Mouse (Mus musculus) lung, embryonic 14.5 days (tissue): ENCODE results near the gene Fam25c. TPM values are rescaled to one million over a fixed set of nuclear protein-coding genes. Genes with fewer than 3 reads are reported as not detected.
"Not testable (repeated sequence)": the region's sequence is repeated elsewhere in the genome, so short reads cannot be mapped to it uniquely, and the experiment has no call there.

ENCODE experiments used
- ATAC-seq: fragments of 200-750 bp; cut with Nextera tagmentation; 2 replicates; pipeline ENCODE4 v1.8.0; 2017; ENCODE audit warnings: mild to moderate bottlenecking, moderate TSS enrichment, moderate library complexity; ENCODE audit not compliant: insufficient read depth
- DNase-seq: peaks from one replicate; pipeline ENCODE4 v3.0.0-alpha.2; 2015
- H3K27ac ChIP-seq: fragments of 300-500 bp; sonication (generic); 2 replicates; pipeline ENCODE4 v1.5.1; 2014; ENCODE audit warnings: low read depth, mild to moderate bottlenecking, moderate library complexity
- H3K27me3 ChIP-seq: fragments of 300-500 bp; sonication (generic); 2 replicates; pipeline ENCODE4 v1.6.1; 2014; ENCODE audit warnings: low read length, control low read depth; ENCODE audit not compliant: insufficient read depth
- H3K36me3 ChIP-seq: fragments of 300-500 bp; sonication (generic); 2 replicates; pipeline ENCODE4 v1.6.1; 2014; ENCODE audit warnings: control low read depth; ENCODE audit not compliant: insufficient read depth
- H3K4me1 ChIP-seq: fragments of 300-500 bp; sonication (generic); 2 replicates; pipeline ENCODE4 v1.6.1; 2014; ENCODE audit warnings: antibody characterized with exemption, control low read depth; ENCODE audit not compliant: insufficient read depth
- H3K4me2 ChIP-seq: fragments of 300-500 bp; sonication (generic); 2 replicates; pipeline ENCODE4 v1.6.1; 2014; ENCODE audit warnings: mild to moderate bottlenecking
- H3K4me3 ChIP-seq: fragments of 300-500 bp; sonication (generic); 2 replicates; pipeline ENCODE4 v1.5.1; 2014; ENCODE audit warnings: low read depth, low read length
- H3K9ac ChIP-seq: fragments of 300-500 bp; sonication (generic); 2 replicates; pipeline ENCODE4 v1.6.1; 2014
- H3K9me3 ChIP-seq: fragments of 300-500 bp; sonication (generic); 2 replicates; pipeline ENCODE4 v1.6.1; 2016; ENCODE audit warnings: low read depth, low read length, control low read depth
- CTCF ChIP-seq: IDR thresholded peaks from 2 replicates; pipeline ENCODE4 v1.5.1; 2016; ENCODE audit warnings: antibody characterized with exemption, low read depth
- WGBS: fragments of 180-500 bp; shearing (Covaris S2); extraction: QIAGEN DNeasy Blood & Tissue Kit; methylation state at CpG from one replicate; pipeline ENCODE4 v1.1.7; 2014; 5-methylcytosine and 5-hydroxymethylcytosine counted together
- polyA plus RNA-seq: library from polyadenylated mRNA; unstranded; fragments of >200 nt; fragmentation: Nextera tagmentation; extraction: Ambion mirVana; gene quantifications from 2 replicates; pipeline ENCODE4 v1.2.1, GENCODE M21; 2014

Gene Fam25c
- polyA plus RNA-seq, 1 experiment from 2014 or later = not detected

- no peak for DNase-seq
- 85% methylated on average over 3 of the region's 3 CpGs for WGBS
- no peak overlapping the region for H3K4me3 ChIP-seq
- H3K4me2 ChIP-seq = no peak overlapping the region
- no peaks in the 10 kb centered on the region for H3K27me3 ChIP-seq
- ATAC-seq = no peak
- H3K36me3 ChIP-seq = peaks cover 75% of the 10 kb centered on the region
- H3K9ac ChIP-seq = no peak overlapping the region
- H3K9me3 ChIP-seq = no peaks in the 10 kb centered on the region
- TF ChIP-seq CTCF = no peak
- no peak overlapping the region for H3K27ac ChIP-seq
- H3K4me1 ChIP-seq = no peaks in the 10 kb centered on the region
These were observed 28.6 kb downstream of the Fam25c start for GRCm38 (mm10) chr14:34326606-34327005.

DNA sequence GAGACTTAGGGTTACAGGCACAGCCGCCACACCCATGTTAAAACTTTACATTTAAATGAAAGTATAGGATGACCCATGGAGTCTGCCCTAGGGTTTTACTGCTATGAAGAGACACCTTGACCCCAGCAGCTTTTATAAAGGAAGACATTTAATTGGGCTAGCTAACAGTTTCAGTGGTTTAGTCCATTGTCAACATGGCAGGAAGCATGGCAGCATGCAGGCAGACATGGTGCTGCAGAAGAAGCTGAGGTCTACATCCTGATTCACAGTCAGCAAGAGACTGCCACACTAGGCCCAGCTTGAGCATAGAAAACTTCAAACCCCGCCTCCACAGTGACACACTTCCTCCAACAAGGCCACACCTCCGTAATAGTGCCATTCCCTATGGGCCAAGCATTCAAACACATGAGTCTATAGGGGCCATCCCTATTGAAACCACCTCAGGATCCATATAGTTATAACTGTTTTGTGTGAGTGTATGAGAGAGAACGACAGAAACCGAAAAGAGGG lies 31.6 kb downstream of the Fam25c start:
- WGBS = 92% methylated on average over 5 of the region's 5 CpGs
- H3K4me1 ChIP-seq = no peaks in the 10 kb centered on the region
- H3K27me3 ChIP-seq = no peaks in the 10 kb centered on the region
- H3K9ac ChIP-seq = no peak overlapping the region
- DNase-seq (no peak), ATAC-seq (no peak)
- H3K9me3 ChIP-seq = no peaks in the 10 kb centered on the region
- no peak for TF ChIP-seq CTCF
- no peak overlapping the region for H3K4me2 ChIP-seq
- H3K27ac ChIP-seq = no peak overlapping the region
- peaks cover 66% of the 10 kb centered on the region for H3K36me3 ChIP-seq
- no peak overlapping the region for H3K4me3 ChIP-seq

DNA sequence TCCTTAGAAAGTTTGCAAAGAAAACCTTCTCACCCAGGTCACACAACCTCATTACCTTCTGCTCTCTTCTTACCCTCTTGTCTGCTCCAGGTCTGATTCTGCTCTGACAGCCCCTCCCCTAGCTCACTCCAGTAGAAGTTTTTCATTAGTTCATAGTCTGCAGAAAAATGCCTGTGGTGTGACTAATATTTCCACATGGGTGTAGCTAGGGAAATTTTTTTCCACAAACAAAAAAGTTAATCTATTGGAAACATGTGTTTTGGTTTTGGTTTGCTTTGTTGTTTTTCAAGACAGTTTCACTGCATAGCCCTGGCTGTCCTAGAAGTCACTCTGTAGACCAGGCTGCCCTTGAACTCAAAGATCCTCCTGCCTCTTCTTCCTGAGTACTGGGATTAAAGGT lies 37.1 kb downstream of the Fam25c start:
- ATAC-seq (no peak), DNase-seq (no peak)
- Histone ChIP-seq H3K4me3 (no peak overlapping the region), H3K4me1 (no peaks in the 10 kb centered on the region), H3K36me3 (peaks cover 30% of the 10 kb centered on the region), H3K27ac (no peak overlapping the region), H3K9ac (no peak overlapping the region), H3K9me3 (no peaks in the 10 kb centered on the region), H3K27me3 (no peaks in the 10 kb centered on the region), H3K4me2 (no peak overlapping the region)
- TF ChIP-seq CTCF = no peak

- no peak overlapping the region for H3K27ac ChIP-seq
- DNase-seq (no peak), ATAC-seq (no peak)
- H3K9ac ChIP-seq = no peak overlapping the region
- H3K27me3 ChIP-seq = no peaks in the 10 kb centered on the region
- no peak overlapping the region for H3K4me3 ChIP-seq
- peaks cover 27% of the 10 kb centered on the region for H3K36me3 ChIP-seq
- H3K4me1 ChIP-seq = no peaks in the 10 kb centered on the region
- 78% methylated on average over 3 of the region's 3 CpGs for WGBS
- TF ChIP-seq CTCF = no peak
- no peak overlapping the region for H3K4me2 ChIP-seq
- H3K9me3 ChIP-seq = no peaks in the 10 kb centered on the region
These were observed 37.8 kb downstream of the Fam25c start for GRCm38 (mm10) chr14:34317431-34317830.

GRCm38 (mm10) chr14:34316346-34316745 lies 38.9 kb downstream of the Fam25c start:
- H3K27ac ChIP-seq = no peak overlapping the region
- H3K4me1 ChIP-seq = no peaks in the 10 kb centered on the region
- H3K9ac ChIP-seq = no peak overlapping the region
- DNase-seq (no peak), ATAC-seq (no peak)
- TF ChIP-seq CTCF = no peak
- 93% methylated on average over 2 of the region's 2 CpGs for WGBS
- H3K36me3 ChIP-seq = peaks cover 23% of the 10 kb centered on the region
- H3K27me3 ChIP-seq = no peaks in the 10 kb centered on the region
- H3K4me3 ChIP-seq = no peak overlapping the region
- H3K9me3 ChIP-seq = no peaks in the 10 kb centered on the region
- no peak overlapping the region for H3K4me2 ChIP-seq

DNA sequence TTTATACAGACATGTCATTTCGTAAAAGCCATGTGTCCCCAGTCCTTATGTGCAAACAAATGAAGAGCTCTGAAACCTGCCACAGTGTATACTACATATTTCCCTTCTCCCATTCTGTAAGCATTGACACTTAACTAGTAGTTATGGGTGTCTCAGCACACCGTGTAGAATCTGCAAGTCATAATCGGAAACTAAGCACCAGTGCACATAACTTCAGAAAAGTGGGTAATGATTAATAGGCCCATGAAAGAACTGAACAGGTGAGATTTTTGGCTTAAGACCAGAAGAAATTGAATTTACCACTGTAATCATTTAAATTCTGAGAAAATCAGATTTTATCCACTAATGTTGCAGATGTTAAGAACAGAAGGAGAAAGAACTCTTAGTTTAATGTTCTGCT lies 40.4 kb downstream of the Fam25c start:
- H3K27ac ChIP-seq = no peak overlapping the region
- ATAC-seq = no peak
- H3K36me3 ChIP-seq = peaks cover 10% of the 10 kb centered on the region; the same call in 1 of the 2 replicates
- DNase-seq = peak; percentile 19
- H3K27me3 ChIP-seq = no peaks in the 10 kb centered on the region
- no peak for TF ChIP-seq CTCF
- no peak overlapping the region for H3K4me2 ChIP-seq
- no peak overlapping the region for H3K4me3 ChIP-seq
- no peaks in the 10 kb centered on the region for H3K4me1 ChIP-seq
- H3K9me3 ChIP-seq = no peaks in the 10 kb centered on the region
- H3K9ac ChIP-seq = no peak overlapping the region
- 48% methylated on average over 3 of the region's 3 CpGs for WGBS

DNA sequence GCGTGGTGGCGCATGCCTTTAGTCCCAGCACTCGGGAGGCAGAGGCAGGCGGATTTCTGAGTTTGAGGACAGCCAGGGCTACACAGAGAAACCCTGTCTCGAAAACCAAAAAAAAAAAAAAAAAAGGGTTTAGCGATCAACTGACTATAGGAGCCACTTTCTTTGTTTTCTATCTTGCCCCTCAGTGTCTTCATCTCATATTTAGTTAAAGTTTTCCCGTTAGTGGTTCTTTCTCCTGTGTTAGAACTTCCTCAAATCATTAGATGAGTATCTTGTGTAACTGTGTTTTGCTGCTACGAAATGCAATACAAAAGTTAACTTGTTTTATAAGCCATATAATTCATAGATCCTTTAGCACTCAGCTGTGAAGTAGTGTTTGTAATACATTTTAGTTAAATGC lies 40.9 kb downstream of the Fam25c start:
- DNase-seq, H3K4me3 ChIP-seq, H3K9me3 ChIP-seq, H3K27me3 ChIP-seq, H3K27ac ChIP-seq, ATAC-seq, H3K4me2 ChIP-seq, H3K9ac ChIP-seq, H3K4me1 ChIP-seq, H3K36me3 ChIP-seq: not testable (repeated sequence)
- 89% methylated on average over 8 of the region's 8 CpGs for WGBS

DNA sequence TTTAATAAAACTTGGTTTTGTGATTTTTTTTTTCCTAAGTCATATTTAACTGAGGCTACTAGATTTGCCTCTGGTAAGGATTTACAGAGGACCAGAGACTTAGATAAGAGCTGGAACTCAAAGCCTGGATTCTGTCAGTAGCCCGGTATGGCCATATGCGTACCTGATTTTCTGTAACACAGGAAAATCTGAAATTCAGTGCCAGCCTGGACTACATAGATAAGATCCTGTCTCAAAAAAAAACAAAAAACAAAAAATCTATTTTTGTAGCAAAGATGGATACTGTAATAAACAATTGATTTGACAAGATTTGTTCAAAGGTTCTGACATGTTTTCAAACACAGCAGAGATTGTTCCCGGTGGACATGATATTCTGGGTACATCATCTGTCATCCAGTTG lies 41.6 kb downstream of the Fam25c start:
- DNase-seq = no peak
- Histone ChIP-seq H3K4me1 (no peaks in the 10 kb centered on the region), H3K27me3 (no peaks in the 10 kb centered on the region), H3K4me2 (peak overlapping the region; percentile 72), H3K9ac (no peak overlapping the region), H3K4me3 (no peak overlapping the region), H3K27ac (no peak overlapping the region), H3K36me3 (0 out of 2 replicates have a peak, but pooled peaks cover 9% of the 10 kb centered on the region), H3K9me3 (no peaks in the 10 kb centered on the region)
- no peak for TF ChIP-seq CTCF
- ATAC-seq = no peak
- 63% methylated on average over 3 of the region's 3 CpGs for WGBS
